Mouse (Mus musculus) midbrain, postnatal 0 days (tissue): ENCODE measurements around the gene Snx18. TPM values are rescaled to one million over a fixed set of nuclear protein-coding genes. Genes with fewer than 3 reads are reported as not detected.

Source experiments
- ATAC-seq: fragments of 200-750 bp; cut with Nextera tagmentation; 2 replicates; pipeline ENCODE4 v1.8.0; 2017; ENCODE audit warnings: moderate number of reproducible peaks, mild to moderate bottlenecking, moderate TSS enrichment, moderate library complexity; ENCODE audit not compliant: low FRiP score
- DNase-seq: peaks from one replicate; pipeline ENCODE4 v3.0.0-alpha.2; 2015; ENCODE audit warnings: low spot score
- H3K27ac ChIP-seq: fragments of 300-500 bp; sonication (generic); 2 replicates; pipeline ENCODE4 v1.5.1; 2014; ENCODE audit warnings: low read depth, mild to moderate bottlenecking, low read length, mixed read lengths
- H3K27me3 ChIP-seq: fragments of 300-500 bp; sonication (generic); 2 replicates; pipeline ENCODE4 v1.6.1; 2014; ENCODE audit warnings: low read length, control low read depth, mixed read lengths; ENCODE audit not compliant: insufficient read depth
- H3K36me3 ChIP-seq: fragments of 300-500 bp; sonication (generic); 2 replicates; pipeline ENCODE4 v1.6.1; 2014; ENCODE audit warnings: low read length, control low read depth, mixed read lengths; ENCODE audit not compliant: insufficient read depth
- H3K4me1 ChIP-seq: fragments of 300-500 bp; sonication (generic); 2 replicates; pipeline ENCODE4 v1.6.1; 2014; ENCODE audit warnings: mild to moderate bottlenecking, control low read depth, antibody characterized with exemption, low read length, mixed read lengths; ENCODE audit not compliant: insufficient read depth
- H3K4me2 ChIP-seq: fragments of 300-500 bp; sonication (generic); 2 replicates; pipeline ENCODE4 v1.6.1; 2014; ENCODE audit warnings: low read depth, mild to moderate bottlenecking, low read length, mixed read lengths; ENCODE audit not compliant: poor library complexity, severe bottlenecking
- H3K4me3 ChIP-seq: fragments of 300-500 bp; sonication (generic); 2 replicates; pipeline ENCODE4 v1.5.1; 2014; ENCODE audit warnings: low read depth, mild to moderate bottlenecking, low read length, moderate library complexity
- H3K9ac ChIP-seq: fragments of 300-500 bp; sonication (generic); replicated peaks from 2 replicates; pipeline ENCODE4 v1.6.1; 2014; ENCODE audit warnings: mild to moderate bottlenecking, low read length, moderate library complexity, mixed read lengths; ENCODE audit not compliant: poor library complexity, severe bottlenecking
- H3K9me3 ChIP-seq: fragments of 300-500 bp; sonication (generic); 2 replicates; pipeline ENCODE4 v1.6.1; 2016; ENCODE audit warnings: low read length, control low read depth
- CTCF ChIP-seq: IDR thresholded peaks from 2 replicates; pipeline ENCODE4 v1.5.1; 2016; ENCODE audit warnings: antibody characterized with exemption, mild to moderate bottlenecking
- WGBS: fragments of 180-500 bp; shearing (Covaris S2); extraction: QIAGEN DNeasy Blood & Tissue Kit; methylation state at CpG from one replicate; pipeline ENCODE4 v1.1.7; 2014; 5-methylcytosine and 5-hydroxymethylcytosine counted together
- polyA plus RNA-seq: library from polyadenylated mRNA; unstranded; fragments of >200 nt; fragmentation: Nextera tagmentation; extraction: Ambion mirVana; gene quantifications from 2 replicates; pipeline ENCODE4 v1.2.1, GENCODE M21; 2015
- total RNA-seq: library from RNA; depleted of rRNA; stranded (reverse); fragments of >200 nt; gene quantifications from 2 replicates; pipeline ENCODE4 v1.2.3, GENCODE M21; 2014

The Snx18 gene
- total and polyA plus RNA-seq, 2 experiments from 2014 or later, result 9.5 to 35.8 TPM

GRCm38 (mm10) chr13:113617338-113617890 is 950 bp downstream of the Snx18 start:
- DNase-seq, result no peak
- no peak for TF ChIP-seq CTCF
- Histone ChIP-seq H3K27me3 (no peaks in the 10 kb centered on the region), H3K4me2 (peak overlapping the region; percentile 61), H3K4me1 (peaks cover 25% of the 10 kb centered on the region), H3K9ac (peak overlapping the region; percentile 85), H3K4me3 (peak overlapping the region; percentile 70), H3K36me3 (no peaks in the 10 kb centered on the region), H3K27ac (peak overlapping the region; percentile 87), H3K9me3 (no peaks in the 10 kb centered on the region)
- no peak; the same call in 1 of the 2 replicates for ATAC-seq
- WGBS, result 12% methylated on average over 40 of the region's 49 CpGs

- peak overlapping the region; percentile 70 for H3K4me3 ChIP-seq
- 0 out of 2 replicates have a peak overlapping the region, but pooled peaks have one; percentile 85 for H3K9ac ChIP-seq
- H3K4me2 ChIP-seq, result peak overlapping the region; percentile 61
- H3K36me3 ChIP-seq, result no peaks in the 10 kb centered on the region
- no peak for ATAC-seq
- peaks cover 29% of the 10 kb centered on the region for H3K4me1 ChIP-seq
- DNase-seq, result no peak
- TF ChIP-seq CTCF, result no peak
- H3K9me3 ChIP-seq, result no peaks in the 10 kb centered on the region
- no peak overlapping the region for H3K27ac ChIP-seq
- H3K27me3 ChIP-seq, result no peaks in the 10 kb centered on the region
- 70% methylated on average over 24 of the region's 24 CpGs for WGBS
Observed at GRCm38 (mm10) chr13:113616751-113617337, 1.5 kb downstream of the Snx18 start.

GRCm38 (mm10) chr13:113615971-113616671 is 2.2 kb downstream of the Snx18 start:
- no peak for DNase-seq
- no peaks in the 10 kb centered on the region for H3K9me3 ChIP-seq
- 7% methylated on average over 8 of the region's 8 CpGs for WGBS
- peak overlapping the region; percentile 64 for H3K9ac ChIP-seq
- no peak overlapping the region for H3K27ac ChIP-seq
- no peak for TF ChIP-seq CTCF
- peak overlapping the region; percentile 61 for H3K4me2 ChIP-seq
- no peaks in the 10 kb centered on the region for H3K36me3 ChIP-seq
- H3K4me1 ChIP-seq, result peaks cover 29% of the 10 kb centered on the region
- H3K4me3 ChIP-seq, result peak overlapping the region; percentile 70
- H3K27me3 ChIP-seq, result no peaks in the 10 kb centered on the region
- no peak for ATAC-seq

GRCm38 (mm10) chr13:113615546-113615941 is 2.8 kb downstream of the Snx18 start:
- ATAC-seq (no peak), DNase-seq (no peak)
- H3K27me3 ChIP-seq, result no peaks in the 10 kb centered on the region
- TF ChIP-seq CTCF, result no peak
- peak overlapping the region; percentile 70 for H3K4me3 ChIP-seq
- peak overlapping the region; percentile 61 for H3K4me2 ChIP-seq
- 0 out of 2 replicates have a peak overlapping the region, but pooled peaks have one; percentile 12 for H3K27ac ChIP-seq
- H3K4me1 ChIP-seq, result peaks cover 29% of the 10 kb centered on the region
- H3K9me3 ChIP-seq, result no peaks in the 10 kb centered on the region
- no peaks in the 10 kb centered on the region for H3K36me3 ChIP-seq
- WGBS, result 1% methylated on average over 10 of the region's 10 CpGs
- peak overlapping the region; percentile 50; the same call in 1 of the 2 replicates for H3K9ac ChIP-seq

- H3K36me3 ChIP-seq, result no peaks in the 10 kb centered on the region
- ATAC-seq (no peak), DNase-seq (peak; percentile 74)
- H3K27ac ChIP-seq, result 0 out of 2 replicates have a peak overlapping the region, but pooled peaks have one; percentile 12
- no peak for TF ChIP-seq CTCF
- peaks cover 29% of the 10 kb centered on the region for H3K4me1 ChIP-seq
- no peaks in the 10 kb centered on the region for H3K27me3 ChIP-seq
- H3K9ac ChIP-seq, result peak overlapping the region; percentile 50
- H3K4me3 ChIP-seq, result peak overlapping the region; percentile 70
- 8% methylated on average over 24 of the region's 24 CpGs for WGBS
- H3K9me3 ChIP-seq, result no peaks in the 10 kb centered on the region
- peak overlapping the region; percentile 61 for H3K4me2 ChIP-seq
Observed at GRCm38 (mm10) chr13:113614635-113615545, 3.5 kb downstream of the Snx18 start.
